Mouse (Mus musculus) heart, adult 2 months (tissue): ENCODE measurements at regions not wholly inside any gene's neighbourhood (a gene's known extent, or its start where the extent isn't known, plus 50 kb on each side); places are given as distances from the start of the nearest gene placed in this dataset.

Experiments used
- DNase-seq, 2 experiments: peaks; one replicate each; pipeline ENCODE4 v3.0.0; 2021
- H3K27ac ChIP-seq: fragments of 200-600 bp; 2 replicates; pipeline ENCODE4 v1.8.1; 2022
- H3K27me3 ChIP-seq: fragments of 200-500 bp; 2 replicates; pipeline ENCODE4 v1.6.1; 2012; ENCODE audit warnings: mild to moderate bottlenecking, low read length, inconsistent platforms, mixed read lengths; ENCODE audit not compliant: control insufficient read depth, insufficient read depth
- H3K36me3 ChIP-seq: fragments of 200-500 bp; 2 replicates; pipeline ENCODE4 v1.6.1; 2012; ENCODE audit warnings: low read length, inconsistent platforms; ENCODE audit not compliant: control insufficient read depth, insufficient read depth
- H3K4me1 ChIP-seq: fragments of 200-500 bp; 2 replicates; pipeline ENCODE4 v1.6.1; 2011; ENCODE audit warnings: low read length; ENCODE audit not compliant: control insufficient read depth, insufficient read depth
- H3K4me3 ChIP-seq: fragments of 200-600 bp; 2 replicates; pipeline ENCODE4 v1.8.1; 2022
- H3K79me2 ChIP-seq: fragments of 200-500 bp; replicated peaks from 2 replicates; pipeline ENCODE4 v1.6.1; 2012; ENCODE audit warnings: mild to moderate bottlenecking, inconsistent platforms, low read length, moderate library complexity, mixed read lengths; ENCODE audit not compliant: control insufficient read depth, insufficient read depth
- H3K9ac ChIP-seq: fragments of 200-500 bp; 2 replicates; pipeline ENCODE4 v1.6.1; 2012; ENCODE audit warnings: low read depth, mild to moderate bottlenecking, control low read depth, inconsistent platforms, low read length, mixed read lengths
- CTCF ChIP-seq: fragments of 200-600 bp; IDR thresholded peaks from 2 replicates; pipeline ENCODE4 v1.8.1; 2022; ENCODE audit warnings: antibody characterized with exemption, mild to moderate bottlenecking, moderate library complexity
- EP300 ChIP-seq: fragments of 200-500 bp; IDR thresholded peaks from 2 replicates; pipeline ENCODE4 v1.6.1; 2011; ENCODE audit warnings: low read depth, low read length, control low read depth; ENCODE audit not compliant: insufficient read depth
- POLR2A ChIP-seq: fragments of 200-500 bp; IDR thresholded peaks from 2 replicates; pipeline ENCODE4 v1.6.1; 2011; ENCODE audit warnings: mild to moderate bottlenecking, low read depth, low read length, control low read depth; ENCODE audit not compliant: insufficient read depth
- WGBS: fragments of 180-500 bp; shearing (Covaris S2); methylation state at CpG from one replicate; pipeline ENCODE4 v1.1.7; 2018; 5-methylcytosine and 5-hydroxymethylcytosine counted together
- intact Hi-C: fragments of 180-260 bp; cut with DNase I; formaldehyde crosslinking; loops from one replicate; pipeline ENCODE4 v1.15.1; 2025

- H3K36me3 ChIP-seq, result no peaks in the 10 kb centered on the region
- no peak overlapping the region for H3K9ac ChIP-seq
- WGBS, result 67% methylated on average over 6 of the region's 6 CpGs
- no peaks in the 10 kb centered on the region for H3K79me2 ChIP-seq
- no peak overlapping the region for H3K27ac ChIP-seq
- intact Hi-C loops, result no loop called here
- TF ChIP-seq CTCF, result no peak
- TF ChIP-seq EP300, result no peak
- no peak for TF ChIP-seq POLR2A
- H3K4me1 ChIP-seq, result no peaks in the 10 kb centered on the region
- DNase-seq, result no peak
- H3K4me3 ChIP-seq, result no peak overlapping the region
- H3K27me3 ChIP-seq, result no peaks in the 10 kb centered on the region
Measured at GRCm38 (mm10) chr15:102862374-102862773, 58.5 kb upstream of the Hoxc13 start.

- no peak overlapping the region for H3K27ac ChIP-seq
- intact Hi-C loops, result no loop called here
- H3K79me2 ChIP-seq, result no peaks in the 10 kb centered on the region
- H3K4me1 ChIP-seq, result no peaks in the 10 kb centered on the region
- peaks cover 2% of the 10 kb centered on the region; the same call in 1 of the 2 replicates for H3K27me3 ChIP-seq
- no peak overlapping the region for H3K4me3 ChIP-seq
- no peaks in the 10 kb centered on the region for H3K36me3 ChIP-seq
- TF ChIP-seq CTCF, result no peak
- no peak for TF ChIP-seq EP300
- TF ChIP-seq POLR2A, result no peak
- H3K9ac ChIP-seq, result no peak overlapping the region
- no peak for DNase-seq
- WGBS, result 74% methylated on average over 3 of the region's 3 CpGs
Measured at GRCm38 (mm10) chr15:102866788-102867187, 54.1 kb upstream of the Hoxc13 start.
